Mouse (Mus musculus) adrenal gland, postnatal 14 days (tissue): Measurements from ENCODE around the gene Cpz. TPM values are rescaled to one million over a fixed set of nuclear protein-coding genes. Genes with fewer than 3 reads are reported as not detected.

Source experiments
- total RNA-seq: library from RNA; stranded (reverse); gene quantifications from 2 replicates; pipeline ENCODE4 v1.2.3, GENCODE M21; 2021

The Cpz gene
- total RNA-seq, 1 experiment from 2014 or later = 5.3 TPM

Other genes with a start within 250 kb of the Cpz start
- gene Adra2c, start 247.4 kb downstream of the Cpz start, total RNA-seq = 0.30 and 0.83 TPM in 2 replicates
- gene Hmx1, start 136.6 kb downstream of the Cpz start, total RNA-seq = 0.22 and 1.1 TPM in 2 replicates
- 6.5 and 7.0 TPM in 2 replicates for gene Trmt44, start 49.4 kb upstream of the Cpz start, total RNA-seq
- 43.9 and 53.2 TPM in 2 replicates for gene Acox3, start 57.3 kb upstream of the Cpz start, total RNA-seq
- gene Htra3, start 154.1 kb upstream of the Cpz start, total RNA-seq = 49.7 TPM in 2 replicates
- 14.9 and 15.0 TPM in 2 replicates for gene Sh3tc1, start 214.3 kb upstream of the Cpz start, total RNA-seq
- gene Ablim2, start 232.2 kb upstream of the Cpz start, total RNA-seq = 3.0 and 4.0 TPM in 2 replicates